Mouse (Mus musculus) Muller cell, postnatal 12 days (primary cell): ENCODE results near the gene Eif3b.

Experiments
- DNase-seq: peaks from one replicate; pipeline ENCODE4 v3.0.0-alpha.2; 2015; ENCODE audit errors: inconsistent ontology term

The Eif3b gene

GRCm38 (mm10) chr5:140418489-140419441 is at the start of gene Eif3b:
Gene Eif3b (plus strand): TSS chr5:140419328.
- peak; percentile 98 for DNase-seq

GRCm38 (mm10) chr5:140369466-140369865 is 49.7 kb upstream of the Eif3b start:
- no peak for DNase-seq

- DNase-seq, result no peak
Measured at GRCm38 (mm10) chr5:140370446-140371254, 48.5 kb upstream of the Eif3b start.

- no peak for DNase-seq
Measured at GRCm38 (mm10) chr5:140371671-140372070, 47.5 kb upstream of the Eif3b start.

- no peak for DNase-seq
Measured at GRCm38 (mm10) chr5:140373711-140374110, 45.4 kb upstream of the Eif3b start.

GRCm38 (mm10) chr5:140374226-140374625 is 44.9 kb upstream of the Eif3b start:
- DNase-seq, result peak; percentile 55

- DNase-seq, result no peak
Measured at GRCm38 (mm10) chr5:140375249-140375829, 43.8 kb upstream of the Eif3b start.

- DNase-seq, result no peak
Measured at GRCm38 (mm10) chr5:140378121-140378853, 40.8 kb upstream of the Eif3b start.

- DNase-seq, result no peak
Measured at GRCm38 (mm10) chr5:140379299-140379698, 39.8 kb upstream of the Eif3b start.

- no peak for DNase-seq
Measured at GRCm38 (mm10) chr5:140381156-140381555, 38.0 kb upstream of the Eif3b start.

GRCm38 (mm10) chr5:140382688-140383087 is 36.4 kb upstream of the Eif3b start:
- no peak for DNase-seq

GRCm38 (mm10) chr5:140383559-140383958 is 35.6 kb upstream of the Eif3b start:
- peak; percentile 84 for DNase-seq

GRCm38 (mm10) chr5:140384462-140384861 is 34.7 kb upstream of the Eif3b start:
- no peak for DNase-seq

GRCm38 (mm10) chr5:140387236-140387635 is 31.9 kb upstream of the Eif3b start:
- no peak for DNase-seq

GRCm38 (mm10) chr5:140387816-140388510 is 31.2 kb upstream of the Eif3b start:
- no peak for DNase-seq

GRCm38 (mm10) chr5:140388588-140389576 is 30.2 kb upstream of the Eif3b start, which contains the start of gene Snx8:
Gene Snx8 (minus strand): TSS chr5:140389262.
- DNase-seq, result peak; percentile 98

GRCm38 (mm10) chr5:140389647-140390046 is 29.5 kb upstream of the Eif3b start:
- DNase-seq, result no peak

GRCm38 (mm10) chr5:140391435-140391834 is 27.7 kb upstream of the Eif3b start:
- DNase-seq, result no peak

- DNase-seq, result no peak
Measured at GRCm38 (mm10) chr5:140391981-140392380, 27.1 kb upstream of the Eif3b start.
